Mouse (Mus musculus) heart, embryonic 10.5 days (tissue): ENCODE measurements around the gene Klk8. TPM values are rescaled to one million over a fixed set of nuclear protein-coding genes. Genes with fewer than 3 reads are reported as not detected.

Source experiments
- DNase-seq: peaks from one replicate; pipeline ENCODE4 v3.0.0-alpha.2; 2017; ENCODE audit warnings: low spot score
- H3K27ac ChIP-seq: fragments of 300-500 bp; sonication (generic); 2 replicates; pipeline ENCODE4 v1.5.1; 2016; ENCODE audit warnings: mild to moderate bottlenecking
- H3K27me3 ChIP-seq: fragments of 300-500 bp; sonication (generic); 2 replicates; pipeline ENCODE4 v1.6.1; 2016; ENCODE audit warnings: mild to moderate bottlenecking; ENCODE audit not compliant: poor library complexity, insufficient read depth, severe bottlenecking
- H3K36me3 ChIP-seq: fragments of 300-500 bp; sonication (generic); 2 replicates; pipeline ENCODE4 v1.6.1; 2016; ENCODE audit warnings: mild to moderate bottlenecking, moderate library complexity
- H3K4me1 ChIP-seq: fragments of 300-500 bp; sonication (generic); 2 replicates; pipeline ENCODE4 v1.6.1; 2016; ENCODE audit warnings: mild to moderate bottlenecking
- H3K4me3 ChIP-seq: fragments of 300-500 bp; sonication (generic); 2 replicates; pipeline ENCODE4 v1.5.1; 2016; ENCODE audit warnings: mild to moderate bottlenecking, moderate library complexity
- H3K9me3 ChIP-seq: fragments of 300-500 bp; sonication (generic); 2 replicates; pipeline ENCODE4 v1.6.1; 2016; ENCODE audit warnings: mild to moderate bottlenecking, moderate library complexity
- WGBS: fragments of 180-500 bp; shearing (Covaris S2); methylation state at CpG from one replicate; pipeline ENCODE4 v1.1.7; 2016; 5-methylcytosine and 5-hydroxymethylcytosine counted together
- polyA plus RNA-seq: library from polyadenylated mRNA; unstranded; fragments of >200 nt; fragmentation: Nextera tagmentation; extraction: Ambion mirVana; gene quantifications from 2 replicates; pipeline ENCODE4 v1.2.1, GENCODE M21; 2016

The Klk8 gene
- polyA plus RNA-seq, 1 experiment from 2014 or later: 28.5 TPM

DNA sequence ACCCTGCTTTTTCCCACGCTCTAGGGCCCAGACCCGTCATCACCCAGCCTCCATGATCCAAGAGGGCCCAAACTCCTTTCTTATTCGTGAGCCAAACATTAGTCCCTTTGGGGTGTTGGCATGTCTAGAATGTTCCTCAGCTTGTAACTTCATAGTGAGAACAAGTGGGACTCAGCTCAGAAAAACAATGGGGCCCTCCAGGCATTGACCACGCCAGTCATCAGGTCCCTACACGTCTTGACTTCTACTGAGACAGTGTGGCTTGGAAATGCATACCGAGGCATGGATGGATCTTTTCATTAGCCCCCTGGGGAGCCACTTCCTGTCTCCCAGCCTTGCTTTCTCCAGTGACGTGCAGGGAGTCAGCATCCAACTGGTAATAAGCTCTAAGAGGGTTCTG lies 2.5 kb downstream of the Klk8 start:
- Histone ChIP-seq H3K4me3 (no peak overlapping the region), H3K27ac (no peak overlapping the region), H3K27me3 (peaks cover 41% of the 10 kb centered on the region), H3K36me3 (no peaks in the 10 kb centered on the region), H3K9me3 (no peaks in the 10 kb centered on the region), H3K4me1 (peaks cover 12% of the 10 kb centered on the region; the same call in 1 of the 2 replicates)
- no peak for DNase-seq
- WGBS: 67% methylated on average over 7 of the region's 7 CpGs

DNA sequence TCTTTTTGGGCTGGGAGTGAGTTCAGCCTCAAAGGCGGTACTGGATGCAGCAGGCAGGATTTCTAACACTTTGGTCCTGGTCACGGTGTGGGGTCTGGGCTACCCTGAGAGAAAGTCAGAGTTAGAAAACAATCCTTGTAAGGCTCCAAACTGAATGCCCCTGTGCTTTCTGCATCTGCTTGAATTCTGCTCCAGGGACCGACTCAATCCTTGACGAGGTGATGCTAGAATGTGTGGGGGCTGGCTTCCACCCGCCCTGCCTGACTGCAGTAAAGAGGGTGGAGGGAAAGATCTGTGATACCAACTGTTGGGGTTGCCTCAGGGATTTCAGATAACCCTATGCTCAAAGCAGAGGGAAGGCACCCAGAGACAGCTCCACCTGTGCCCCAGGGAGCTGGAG lies 13.6 kb downstream of the Klk8 start, which contains the start of gene Klk7:
Gene Klk7 (plus strand): TSS at position 301 of the 400 bp plus-strand sequence.
- 41% methylated on average over 5 of the region's 5 CpGs for WGBS
- DNase-seq: no peak
- Histone ChIP-seq H3K36me3 (no peaks in the 10 kb centered on the region), H3K27ac (no peak within 1 kb of the TSS), H3K27me3 (no peaks in the 10 kb centered on the region; the same call in 1 of the 2 replicates), H3K9me3 (no peaks in the 10 kb centered on the region), H3K4me1 (no peaks in the 10 kb centered on the region), H3K4me3 (no peak within 1 kb of the TSS)

DNA sequence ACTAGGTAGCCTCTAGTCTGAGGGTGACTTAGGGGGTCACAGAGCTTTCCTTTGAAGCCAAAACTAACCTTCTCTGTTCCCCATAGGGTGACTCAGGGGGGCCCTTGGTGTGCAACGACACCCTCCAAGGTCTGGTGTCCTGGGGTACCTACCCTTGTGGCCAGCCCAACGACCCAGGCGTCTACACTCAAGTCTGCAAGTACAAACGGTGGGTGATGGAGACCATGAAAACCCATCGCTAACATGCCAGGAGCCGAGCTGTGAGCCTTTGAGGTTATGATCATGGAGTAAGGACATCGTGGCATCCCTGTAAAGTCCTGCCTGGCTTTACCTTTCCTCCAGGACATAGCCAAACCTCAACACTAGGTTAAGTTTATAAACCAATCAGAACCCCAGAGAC lies 17.8 kb downstream of the Klk8 start:
- H3K36me3 ChIP-seq: no peaks in the 10 kb centered on the region
- H3K4me3 ChIP-seq: no peak overlapping the region
- H3K27me3 ChIP-seq: no peaks in the 10 kb centered on the region; the same call in 1 of the 2 replicates
- WGBS: 88% methylated on average over 7 of the region's 7 CpGs
- no peak overlapping the region for H3K27ac ChIP-seq
- no peaks in the 10 kb centered on the region for H3K9me3 ChIP-seq
- H3K4me1 ChIP-seq: no peaks in the 10 kb centered on the region
- no peak for DNase-seq

DNA sequence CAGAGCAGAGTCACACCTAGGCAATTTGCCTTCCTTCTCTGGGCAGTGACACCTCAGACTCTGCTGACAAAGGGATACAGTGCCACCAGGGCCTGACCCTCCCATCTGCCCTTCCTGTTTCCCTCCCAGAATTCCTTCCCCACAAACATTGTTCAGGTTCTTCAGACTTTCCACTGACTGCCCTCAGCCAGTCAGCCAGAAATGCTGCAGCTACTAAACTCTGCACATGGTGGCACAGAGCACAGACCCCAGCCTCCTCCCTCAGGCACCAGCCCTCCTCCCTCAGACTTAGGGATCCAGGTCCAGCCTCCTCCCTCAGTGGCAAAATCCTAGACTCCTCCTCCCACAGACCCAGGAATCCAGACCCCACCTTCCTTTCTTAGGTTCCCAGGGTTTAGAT lies 19.4 kb downstream of the Klk8 start:
- DNase-seq: no peak
- Histone ChIP-seq H3K36me3 (no peaks in the 10 kb centered on the region), H3K27me3 (no peaks in the 10 kb centered on the region; the same call in 1 of the 2 replicates), H3K4me3 (no peak overlapping the region), H3K4me1 (no peaks in the 10 kb centered on the region), H3K27ac (no peak overlapping the region), H3K9me3 (no peaks in the 10 kb centered on the region)

DNA sequence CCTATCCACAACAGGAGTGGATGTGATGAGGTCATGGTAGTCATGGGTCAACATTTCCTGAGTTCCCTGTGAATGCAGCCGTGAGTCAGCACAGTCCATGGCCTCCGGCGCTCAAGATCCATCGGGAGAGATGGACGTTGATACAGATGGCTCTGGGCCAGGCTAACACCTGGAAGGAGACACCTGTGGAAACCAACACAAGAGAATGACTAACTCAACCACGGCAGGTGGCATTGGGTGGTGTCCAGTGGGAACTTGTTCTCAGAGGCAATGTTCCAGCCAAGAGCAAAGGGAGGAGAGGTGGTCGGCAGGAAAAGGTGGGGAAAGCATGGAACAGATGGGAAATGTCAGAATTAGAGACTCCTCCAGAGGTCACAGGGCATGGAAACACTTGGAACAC lies 24.2 kb downstream of the Klk8 start:
- 81% methylated on average over 7 of the region's 7 CpGs for WGBS
- no peak overlapping the region for H3K27ac ChIP-seq

DNA sequence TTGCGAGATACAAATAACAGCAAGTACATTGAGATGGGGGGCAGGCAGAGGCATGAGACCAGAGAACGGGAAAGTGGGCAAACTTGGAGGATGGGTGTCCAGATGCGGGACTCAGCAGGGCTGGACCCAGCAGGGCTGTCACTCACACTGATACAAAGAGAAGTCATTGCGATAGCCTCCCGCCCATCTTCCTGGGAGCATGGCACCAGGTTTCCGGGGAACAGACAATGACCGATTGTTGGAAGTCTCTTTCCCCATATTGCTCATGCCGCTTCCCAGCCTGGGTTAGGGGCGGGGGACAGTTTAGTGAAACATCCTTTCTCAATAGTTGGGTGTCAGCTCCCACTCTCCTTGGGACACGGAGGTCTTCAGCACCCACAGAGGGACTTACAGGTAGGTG lies 26.8 kb downstream of the Klk8 start, which contains the start of gene Klk6:
Gene Klk6 (plus strand): TSS at position 301 of the 400 bp plus-strand sequence.
- no peaks in the 10 kb centered on the region for H3K27me3 ChIP-seq
- H3K4me1 ChIP-seq: no peaks in the 10 kb centered on the region
- WGBS: 80% methylated on average over 10 of the region's 10 CpGs
- H3K27ac ChIP-seq: no peak within 1 kb of the TSS
- peak; percentile 68 for DNase-seq
- H3K4me3 ChIP-seq: no peak within 1 kb of the TSS
- H3K9me3 ChIP-seq: 0 out of 2 replicates have a peak, but pooled peaks cover 3% of the 10 kb centered on the region
- H3K36me3 ChIP-seq: no peaks in the 10 kb centered on the region

More for the DNA sequence above, 24.2 kb downstream of the Klk8 start:
- Histone ChIP-seq H3K4me1 (no peaks in the 10 kb centered on the region), H3K4me3 (no peak overlapping the region), H3K27me3 (no peaks in the 10 kb centered on the region), H3K9me3 (no peaks in the 10 kb centered on the region), H3K36me3 (no peaks in the 10 kb centered on the region)
- peak; percentile 43 for DNase-seq

DNA sequence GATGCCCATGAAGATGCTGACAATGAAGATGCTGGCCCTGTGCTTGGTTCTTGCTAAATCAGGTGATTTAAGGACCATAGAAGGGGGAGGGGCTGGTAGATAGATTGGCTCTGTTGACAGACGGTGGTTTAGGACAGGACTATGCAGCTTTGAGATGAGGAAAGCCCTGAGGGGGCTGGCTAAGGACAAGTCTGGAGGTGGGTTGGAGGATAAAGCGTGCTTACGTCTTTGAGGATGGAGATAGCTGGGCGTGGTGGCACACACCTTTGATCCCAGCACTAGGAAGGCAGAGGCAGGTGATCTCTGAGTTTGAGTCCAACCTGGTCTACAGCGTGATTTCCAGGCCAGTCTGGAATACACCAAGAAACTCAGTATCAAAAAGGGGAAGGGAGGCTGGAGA lies 28.7 kb downstream of the Klk8 start:
- no peak overlapping the region for H3K4me3 ChIP-seq
- no peak overlapping the region for H3K27ac ChIP-seq
- peak; percentile 56 for DNase-seq
- no peaks in the 10 kb centered on the region for H3K27me3 ChIP-seq
- H3K9me3 ChIP-seq: 0 out of 2 replicates have a peak, but pooled peaks cover 3% of the 10 kb centered on the region
- no peaks in the 10 kb centered on the region for H3K4me1 ChIP-seq
- 84% methylated on average over 5 of the region's 5 CpGs for WGBS
- H3K36me3 ChIP-seq: no peaks in the 10 kb centered on the region

DNA sequence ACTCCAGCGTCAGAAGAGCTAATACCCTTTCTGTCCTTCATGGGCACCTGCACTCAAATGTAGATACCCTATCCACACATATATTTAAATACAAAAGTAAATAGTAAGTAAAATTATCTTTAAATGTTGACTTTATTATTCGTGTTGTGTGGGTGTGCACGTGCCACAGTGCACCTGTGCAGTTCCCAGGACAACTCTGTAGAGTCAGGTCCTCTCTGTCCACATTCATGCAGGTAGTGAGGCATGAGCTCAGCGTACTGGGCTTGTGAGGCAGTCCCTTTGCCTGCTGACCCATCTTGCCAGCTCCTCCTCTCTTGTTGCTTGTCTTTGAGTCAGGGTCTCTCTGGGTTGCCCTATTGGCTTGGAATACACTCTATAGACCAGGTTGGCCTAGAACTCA lies 30.3 kb downstream of the Klk8 start:
- 71% methylated on average over 4 of the region's 4 CpGs for WGBS
- Histone ChIP-seq H3K4me3 (no peak overlapping the region), H3K4me1 (no peaks in the 10 kb centered on the region), H3K9me3 (0 out of 2 replicates have a peak, but pooled peaks cover 3% of the 10 kb centered on the region), H3K36me3 (no peaks in the 10 kb centered on the region), H3K27me3 (no peaks in the 10 kb centered on the region), H3K27ac (no peak overlapping the region)
- no peak for DNase-seq

DNA sequence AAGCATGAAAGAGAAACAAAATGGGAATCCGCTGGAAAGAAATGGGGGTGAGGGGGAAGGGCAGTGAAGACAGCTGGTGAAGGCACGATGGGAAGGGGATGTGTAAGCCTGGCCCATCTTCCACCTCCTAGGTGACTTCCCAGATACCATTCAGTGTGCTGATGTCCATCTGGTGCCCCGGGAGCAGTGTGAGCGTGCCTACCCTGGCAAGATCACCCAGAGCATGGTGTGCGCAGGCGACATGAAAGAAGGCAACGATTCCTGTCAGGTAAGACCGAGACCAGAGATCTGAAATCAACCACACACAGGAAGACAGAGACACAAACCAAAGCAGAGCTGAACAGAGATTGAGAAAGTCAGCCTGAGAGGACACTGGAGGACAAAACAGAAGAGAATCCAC lies 31.6 kb downstream of the Klk8 start:
- Histone ChIP-seq H3K36me3 (no peaks in the 10 kb centered on the region), H3K4me3 (no peak overlapping the region), H3K4me1 (no peaks in the 10 kb centered on the region), H3K9me3 (0 out of 2 replicates have a peak, but pooled peaks cover 3% of the 10 kb centered on the region), H3K27me3 (no peaks in the 10 kb centered on the region), H3K27ac (no peak overlapping the region)
- WGBS: 86% methylated on average over 8 of the region's 8 CpGs
- DNase-seq: peak; percentile 62

DNA sequence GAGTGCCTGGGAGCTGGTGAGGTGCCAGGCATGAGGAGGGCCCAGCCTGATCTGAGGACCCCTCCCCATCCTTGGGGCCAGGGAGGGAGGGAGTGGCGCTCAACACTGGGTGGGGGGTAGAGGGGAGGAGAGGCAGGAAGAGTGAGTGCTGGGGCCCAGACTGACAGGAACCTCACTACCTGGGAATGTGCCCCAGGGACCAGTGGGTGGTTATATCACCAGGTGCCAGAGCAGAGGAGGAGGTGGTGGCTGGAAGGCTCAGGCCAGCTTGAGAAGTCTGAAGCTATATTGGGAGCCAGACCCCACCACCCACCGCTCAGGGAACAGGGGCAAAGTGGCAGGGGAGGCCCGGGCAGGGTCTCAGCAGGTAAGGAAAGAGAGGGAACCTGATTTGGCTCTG lies 44.3 kb downstream of the Klk8 start, which contains the start of gene Klk5:
Gene Klk5 (plus strand): TSS at position 271 of the 400 bp plus-strand sequence.
- no peak within 1 kb of the TSS for H3K27ac ChIP-seq
- DNase-seq: no peak
- H3K27me3 ChIP-seq: no peaks in the 10 kb centered on the region
- no peaks in the 10 kb centered on the region for H3K36me3 ChIP-seq
- H3K9me3 ChIP-seq: no peaks in the 10 kb centered on the region
- no peak within 1 kb of the TSS for H3K4me3 ChIP-seq
- no peaks in the 10 kb centered on the region for H3K4me1 ChIP-seq
- 26% methylated on average over 3 of the region's 3 CpGs for WGBS

DNA sequence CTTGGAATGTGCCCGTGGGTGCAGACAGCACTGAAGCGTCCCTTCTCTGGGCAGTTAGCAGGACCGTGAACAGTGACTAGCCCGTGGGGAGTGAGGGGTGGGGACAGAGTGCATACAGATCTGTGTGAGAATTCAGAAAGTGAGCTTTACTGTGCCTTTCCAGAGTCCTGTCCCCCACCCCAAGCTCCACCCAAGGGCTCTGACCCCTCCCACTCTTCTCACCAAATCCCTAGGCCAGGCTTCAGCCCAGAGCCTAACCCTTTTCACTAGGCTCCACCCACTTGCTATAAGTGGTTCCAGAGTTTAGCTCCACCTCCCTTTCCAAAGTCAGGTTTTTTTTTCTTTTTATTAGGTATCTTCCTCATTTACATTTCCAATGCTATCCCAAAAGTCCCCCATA lies 46.4 kb downstream of the Klk8 start:
- Histone ChIP-seq H3K36me3 (no peaks in the 10 kb centered on the region), H3K27ac (no peak overlapping the region), H3K9me3 (no peaks in the 10 kb centered on the region), H3K4me3 (no peak overlapping the region), H3K4me1 (no peaks in the 10 kb centered on the region), H3K27me3 (no peaks in the 10 kb centered on the region)
- 80% methylated on average over 4 of the region's 4 CpGs for WGBS
- no peak for DNase-seq

DNA sequence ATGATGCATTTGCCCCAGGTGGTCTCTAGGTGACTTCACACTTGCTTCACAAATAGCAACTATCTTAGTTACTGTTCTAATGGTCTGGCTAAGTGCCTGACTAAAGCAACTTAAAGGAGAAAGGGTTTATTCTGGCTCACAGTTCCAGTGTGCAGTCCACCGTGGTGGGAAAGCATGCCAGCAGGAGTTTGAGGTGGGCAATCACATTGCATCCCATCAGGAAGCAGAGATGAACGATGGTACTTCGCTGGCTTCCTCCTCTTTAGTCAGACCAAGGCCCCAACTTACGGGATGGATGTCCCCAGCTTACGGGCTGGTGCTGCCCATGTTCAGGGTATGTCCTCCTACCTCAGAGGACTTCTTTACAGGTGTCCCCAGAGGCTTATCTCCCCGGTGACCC lies 54.2 kb downstream of the Klk8 start:
- Histone ChIP-seq H3K4me3 (no peak overlapping the region), H3K27ac (no peak overlapping the region), H3K9me3 (peaks cover 3% of the 10 kb centered on the region; the same call in 1 of the 2 replicates), H3K27me3 (no peaks in the 10 kb centered on the region), H3K36me3 (no peaks in the 10 kb centered on the region), H3K4me1 (no peaks in the 10 kb centered on the region)
- peak; percentile 56 for DNase-seq
- WGBS: 78% methylated on average over 6 of the region's 6 CpGs
